Mouse (Mus musculus): ENCODE measurements around the gene 1700056E22Rik. TPM values are rescaled to one million over a fixed set of nuclear protein-coding genes. Genes with fewer than 3 reads are reported as not detected.

The 1700056E22Rik gene
- total RNA-seq (2021): not detected

DNA sequence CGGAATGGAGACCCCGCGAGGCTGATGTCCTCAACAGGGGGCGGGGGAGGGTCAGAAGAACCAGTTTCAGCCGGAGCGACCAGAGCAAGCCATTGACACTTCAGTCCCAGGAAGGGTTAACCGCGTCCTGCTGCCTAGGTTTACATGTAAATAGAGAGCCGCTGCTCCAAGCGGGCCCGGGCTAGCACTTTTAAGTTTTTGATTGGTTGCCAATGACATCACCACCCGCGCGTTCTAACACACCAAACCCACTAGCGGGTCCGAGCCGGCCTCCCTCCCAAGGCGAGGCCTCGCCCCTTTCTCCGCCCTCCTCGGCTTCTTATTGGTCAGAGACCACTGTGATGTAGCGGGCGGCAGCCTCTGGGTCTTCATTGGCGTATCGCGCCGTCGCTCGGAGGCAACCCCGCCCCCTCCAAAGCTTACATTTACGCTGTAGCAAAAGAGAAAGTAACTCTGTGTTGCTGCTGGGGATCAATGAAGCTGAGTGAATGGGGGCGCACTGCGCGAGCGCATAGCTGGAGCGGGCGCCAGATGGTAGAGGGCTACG lies at the start of gene 1700056E22Rik:
1700056E22Rik (minus strand) TSS at position 291 of the 547 bp plus-strand sequence.
- DNase-seq: peak; percentile 96

GRCm38 (mm10) chr1:184083166-184083565 lies 49.1 kb upstream of the 1700056E22Rik start:
- DNase-seq: no peak

- DNase-seq: no peak
Measured at GRCm38 (mm10) chr1:184082661-184083060, 48.6 kb upstream of the 1700056E22Rik start.

DNA sequence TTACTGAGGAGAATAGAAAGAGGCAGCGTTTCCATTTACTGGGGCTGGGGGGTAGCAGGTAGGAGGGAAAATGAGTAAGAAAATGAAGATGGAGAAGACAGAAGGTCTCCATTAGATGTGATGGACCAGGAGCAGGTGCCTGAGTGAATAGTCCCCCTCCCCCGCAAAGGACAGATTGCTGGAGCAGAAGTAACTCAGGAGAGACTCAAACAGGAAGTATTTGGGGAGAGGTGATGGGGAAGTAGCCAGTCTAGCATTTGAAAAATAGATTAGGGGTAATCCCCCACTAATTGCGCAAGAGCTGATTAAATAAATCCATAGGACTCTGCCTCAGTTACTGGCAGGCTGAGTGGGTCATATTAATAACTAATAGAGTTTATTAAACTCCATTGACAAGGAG lies 45.2 kb upstream of the 1700056E22Rik start:
- DNase-seq: no peak

GRCm38 (mm10) chr1:184076756-184077155 lies 42.7 kb upstream of the 1700056E22Rik start:
- DNase-seq: no peak

DNA sequence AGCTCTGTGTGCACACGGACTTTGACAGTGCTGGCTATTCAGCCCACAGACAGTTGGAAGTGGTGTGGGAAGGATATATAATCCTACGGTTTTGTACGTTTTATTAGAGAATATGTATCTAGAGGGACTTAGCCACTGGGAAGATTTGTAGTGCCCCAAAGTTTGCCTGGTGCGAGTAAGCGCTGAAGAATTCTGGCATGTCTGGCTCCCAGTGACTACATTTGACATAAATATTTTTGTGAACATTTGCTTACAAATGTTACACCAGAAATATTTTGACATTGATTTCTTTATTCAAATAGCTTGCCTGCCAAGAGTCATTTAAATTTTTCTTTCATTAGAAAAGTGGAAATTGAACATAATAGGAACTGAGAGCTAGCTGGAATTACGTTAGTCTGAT lies 42.0 kb upstream of the 1700056E22Rik start:
- no peak for DNase-seq

DNA sequence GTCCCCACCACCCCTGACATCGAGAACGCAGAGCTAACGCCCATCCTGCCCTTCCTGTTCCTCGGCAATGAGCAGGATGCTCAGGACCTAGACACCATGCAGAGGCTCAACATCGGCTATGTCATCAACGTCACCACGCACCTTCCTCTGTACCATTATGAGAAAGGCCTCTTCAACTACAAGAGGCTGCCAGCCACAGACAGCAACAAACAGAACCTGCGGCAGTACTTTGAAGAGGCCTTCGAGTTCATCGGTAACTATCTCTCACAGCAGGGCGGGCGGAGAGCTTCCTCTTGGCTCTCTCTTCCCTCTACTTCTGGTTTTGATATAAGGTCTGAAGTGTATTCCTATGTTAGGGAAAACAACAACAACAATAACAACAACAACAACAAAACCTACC lies 34.9 kb upstream of the 1700056E22Rik start:
- no peak for DNase-seq

DNA sequence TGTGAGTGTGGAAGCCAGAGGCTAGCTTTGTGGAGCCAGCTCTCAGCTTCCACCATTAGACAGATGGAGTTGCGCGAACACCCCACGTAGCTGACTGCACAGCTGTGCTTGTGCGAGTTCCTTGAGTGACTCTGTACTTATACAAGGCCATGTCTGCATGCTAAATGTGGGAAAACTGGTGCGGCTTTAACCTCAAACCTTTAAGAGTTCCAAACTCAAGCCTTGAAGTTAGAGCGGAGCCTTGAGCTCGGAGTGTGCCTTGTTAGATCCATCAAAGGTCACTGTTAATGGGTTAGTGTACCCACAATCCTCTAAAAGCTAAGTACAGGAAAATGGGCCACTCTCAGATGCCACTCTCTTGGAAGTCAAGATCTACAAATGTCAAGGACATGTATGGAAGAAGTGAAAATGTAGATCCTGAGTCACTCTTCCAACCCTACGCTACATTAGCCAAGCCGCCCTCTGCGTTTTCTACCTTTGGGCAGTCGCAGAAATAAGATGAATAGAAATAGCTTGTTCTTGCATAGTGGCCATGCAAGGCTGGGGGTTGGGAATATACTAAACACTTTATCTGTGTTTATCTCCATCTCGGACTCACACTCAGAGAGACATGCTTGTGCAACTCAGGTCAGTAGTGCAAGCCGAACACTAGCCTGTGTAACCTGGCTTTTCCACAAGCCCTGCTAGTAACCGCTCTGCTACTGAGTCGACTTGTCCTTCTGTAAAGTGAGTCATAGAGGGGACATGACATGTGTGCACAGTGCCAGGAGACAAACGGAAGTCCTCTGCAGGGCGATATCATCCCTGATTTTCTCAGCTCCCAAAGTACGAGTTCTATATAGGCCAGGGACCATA lies 33.8 kb upstream of the 1700056E22Rik start:
- DNase-seq: no peak

DNA sequence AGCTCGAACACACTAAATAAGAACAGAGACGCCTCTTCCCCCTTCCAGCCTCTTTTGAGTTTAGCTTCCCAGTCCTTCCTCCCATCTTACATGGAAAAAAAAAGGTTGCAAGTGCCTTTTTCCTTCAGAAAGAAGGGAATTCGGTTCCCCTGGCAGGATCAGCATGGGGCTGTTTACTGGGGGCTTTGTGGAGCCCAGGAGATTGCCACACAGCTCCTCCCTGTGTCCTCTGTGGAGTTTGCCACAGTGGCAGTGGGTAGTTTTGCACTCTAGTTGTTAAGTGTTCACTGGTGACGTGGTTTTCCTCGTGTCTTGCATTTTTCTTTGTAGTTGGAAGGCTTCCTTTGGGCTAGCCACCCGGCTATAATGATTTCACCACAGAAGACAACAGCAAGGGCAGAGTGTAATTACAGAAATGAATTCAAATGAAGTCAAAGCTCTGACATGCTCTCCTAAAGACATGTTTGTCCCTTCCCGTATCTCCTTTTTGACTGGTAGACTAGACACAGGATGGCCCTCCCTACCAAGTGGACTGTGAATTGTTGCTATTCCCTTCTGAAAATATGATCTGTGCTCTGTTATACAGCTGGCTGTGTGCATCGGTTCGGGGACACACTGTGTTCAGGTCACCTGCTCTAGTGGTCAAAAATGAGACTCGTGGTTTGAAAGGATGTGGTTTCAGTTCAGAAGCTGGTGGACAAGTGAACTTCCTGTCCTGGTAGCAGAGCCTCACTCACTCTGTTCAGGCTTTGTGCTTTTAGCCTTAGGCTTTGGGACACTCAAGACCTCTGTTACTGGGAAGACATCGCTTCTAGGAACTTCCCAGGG lies 32.6 kb upstream of the 1700056E22Rik start:
- DNase-seq: no peak

GRCm38 (mm10) chr1:184065589-184066361 lies 31.7 kb upstream of the 1700056E22Rik start:
- peak; percentile 14 to 22 for DNase-seq

DNA sequence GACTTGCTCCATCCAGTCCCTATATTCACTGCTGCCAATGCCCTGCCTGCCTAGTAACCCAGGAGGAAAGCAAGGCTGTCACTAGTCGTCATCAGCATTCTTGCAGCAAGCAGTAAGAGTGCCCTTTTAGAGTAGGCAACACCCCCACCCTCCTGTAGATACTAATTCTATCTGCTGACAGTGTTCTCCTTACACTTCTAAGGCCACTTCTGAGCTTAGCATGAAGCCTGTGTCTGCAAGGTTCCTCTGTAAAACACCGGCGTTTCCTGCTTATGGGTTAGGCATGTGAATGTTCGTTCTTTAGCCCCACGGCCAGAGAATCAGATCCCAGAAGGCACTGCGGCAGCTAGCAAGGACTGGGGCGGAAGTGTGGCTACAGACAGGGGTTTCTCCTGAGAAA lies 30.2 kb upstream of the 1700056E22Rik start:
- DNase-seq: no peak

DNA sequence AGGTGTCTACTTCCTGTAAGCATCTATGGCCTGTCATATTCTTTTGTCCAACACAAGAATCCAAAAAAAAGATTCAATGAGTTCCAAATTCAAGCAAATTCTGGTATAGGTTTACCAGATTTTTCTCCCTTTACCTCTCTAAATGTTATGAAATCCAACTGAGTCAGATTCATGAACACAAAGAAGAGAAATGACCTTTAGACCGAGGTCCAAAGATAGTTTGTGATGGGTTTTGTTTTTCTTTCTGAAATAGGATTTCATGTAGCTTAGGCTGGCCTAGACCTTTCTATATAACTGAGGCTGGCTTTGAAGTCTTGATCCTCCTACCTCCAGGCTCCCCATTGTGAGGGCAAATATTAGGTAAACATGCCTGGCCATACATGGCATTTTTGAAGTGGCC lies 27.8 kb upstream of the 1700056E22Rik start:
- DNase-seq: no peak

GRCm38 (mm10) chr1:184060828-184061734 lies 27.0 kb upstream of the 1700056E22Rik start:
- no peak for DNase-seq

DNA sequence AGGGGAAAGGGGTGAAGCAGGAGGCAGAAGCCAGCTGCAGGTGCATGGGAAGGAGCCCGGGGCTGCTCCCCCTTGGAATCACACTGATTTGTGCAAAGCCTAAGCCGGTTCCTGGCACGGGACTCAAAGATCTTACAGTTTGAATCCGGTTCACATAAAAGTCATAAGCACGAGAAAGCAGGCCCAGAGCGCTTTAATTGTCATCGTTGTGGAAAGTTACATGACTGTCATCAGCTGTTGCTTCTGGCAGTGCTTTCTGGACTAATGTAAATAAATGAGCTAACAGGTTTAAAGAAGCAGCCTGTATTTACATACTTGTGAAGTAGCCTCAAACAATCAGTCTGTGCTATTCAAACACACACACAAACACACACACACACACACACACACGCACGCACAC lies 26.3 kb upstream of the 1700056E22Rik start:
- DNase-seq: no peak

DNA sequence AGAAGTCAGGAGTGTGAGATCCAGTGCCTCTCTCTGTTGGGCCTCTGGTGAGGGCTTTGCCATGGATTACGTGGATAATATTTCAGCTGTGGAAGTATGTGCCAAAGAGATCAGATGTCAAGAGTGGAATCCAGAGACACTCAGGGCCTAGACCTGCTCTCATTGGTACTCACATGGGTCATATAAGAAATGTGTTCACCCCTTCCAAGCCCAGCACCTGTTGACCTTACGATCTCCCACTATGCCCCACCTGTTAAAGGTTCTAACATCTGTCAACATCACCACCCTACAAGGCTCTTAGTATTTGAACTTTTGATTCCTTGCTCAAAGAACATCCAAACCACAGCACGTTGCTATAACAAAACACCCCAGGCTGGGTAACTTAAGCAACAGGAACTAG lies 25.7 kb upstream of the 1700056E22Rik start:
- no peak for DNase-seq

- DNase-seq: no peak
Measured at GRCm38 (mm10) chr1:184058206-184058605, 24.1 kb upstream of the 1700056E22Rik start.

DNA sequence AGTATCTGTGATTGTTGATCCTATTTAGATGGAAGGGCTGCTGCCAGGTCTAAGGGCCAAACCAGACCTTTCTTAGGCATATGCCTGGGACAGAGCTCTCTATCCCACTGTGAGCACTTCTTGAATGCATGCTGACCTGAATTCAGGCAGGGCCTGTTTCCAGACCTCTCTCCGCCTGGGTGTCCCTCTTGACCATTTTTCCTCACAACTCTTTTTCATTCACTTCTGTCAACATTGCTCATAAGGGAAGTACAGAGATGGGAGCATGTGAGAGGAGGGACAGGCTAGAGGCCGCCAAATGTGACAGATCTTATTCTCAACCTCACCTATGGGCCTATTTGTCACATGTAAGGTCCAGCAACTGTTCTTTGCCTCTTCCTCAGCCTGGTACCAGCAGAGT lies 20.1 kb upstream of the 1700056E22Rik start:
- no peak for DNase-seq

DNA sequence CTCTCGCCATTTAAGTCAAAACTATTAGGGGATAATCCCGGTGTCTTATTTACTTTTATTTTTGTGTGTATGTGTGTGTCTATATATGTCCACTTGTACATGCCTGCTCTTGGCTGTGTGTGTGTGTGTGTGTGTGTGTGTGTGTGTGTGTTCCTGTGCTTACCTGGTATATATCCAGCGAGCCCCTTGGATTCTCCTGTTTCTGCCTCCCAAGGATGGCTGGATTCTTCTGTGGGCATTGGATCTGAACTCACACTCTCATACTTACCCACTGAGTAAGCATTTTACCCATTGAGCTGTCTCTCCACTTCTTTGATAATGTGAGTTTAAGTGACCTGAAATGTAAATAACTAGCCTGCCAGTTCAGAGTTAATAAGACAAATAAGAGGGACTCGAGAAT lies 19.6 kb upstream of the 1700056E22Rik start:
- DNase-seq: no peak

DNA sequence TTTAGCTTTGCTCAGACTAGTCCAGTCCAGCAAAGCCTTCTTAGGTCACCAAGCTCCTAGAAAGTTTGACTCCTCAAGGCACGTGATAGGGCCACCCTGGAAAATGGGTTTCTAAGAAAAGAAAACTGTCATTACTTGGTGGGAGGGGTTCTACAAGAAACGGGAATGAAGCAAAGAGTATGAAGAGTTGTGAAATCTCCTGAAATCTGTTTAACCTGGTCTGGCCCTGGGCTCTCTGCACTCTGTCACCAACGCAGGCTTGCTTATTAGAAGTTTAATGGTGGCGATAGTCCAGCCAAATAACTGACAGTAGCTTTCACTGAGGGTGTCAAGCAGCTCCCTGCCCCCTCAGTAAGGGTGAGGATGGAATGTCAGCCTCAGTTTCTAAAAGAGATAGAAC lies 19.0 kb upstream of the 1700056E22Rik start:
- no peak for DNase-seq

GRCm38 (mm10) chr1:184052331-184052730 lies 18.2 kb upstream of the 1700056E22Rik start:
- no peak for DNase-seq

DNA sequence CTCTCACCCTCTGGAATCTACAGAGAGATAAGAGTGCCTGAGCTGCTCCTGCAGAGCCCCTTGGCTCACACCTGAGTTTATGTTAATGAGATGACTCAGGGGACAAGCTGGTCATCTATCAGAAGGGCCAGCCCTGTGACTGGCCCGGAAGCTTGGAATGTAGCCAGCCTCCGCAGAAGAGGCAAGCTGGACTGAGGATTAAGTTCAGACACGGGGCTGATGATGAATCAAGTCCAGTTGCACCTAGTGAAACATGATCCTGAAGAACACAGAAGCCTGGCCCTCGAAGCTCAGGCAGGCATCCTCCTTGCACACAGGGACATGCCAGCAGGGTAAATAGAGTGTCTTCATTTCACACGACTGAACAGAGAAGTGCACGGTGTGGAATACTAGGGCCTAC lies 17.7 kb upstream of the 1700056E22Rik start:
- DNase-seq: no peak
